Mouse (Mus musculus): ENCODE results near the gene Otop2.

Otop2 gene

DNA sequence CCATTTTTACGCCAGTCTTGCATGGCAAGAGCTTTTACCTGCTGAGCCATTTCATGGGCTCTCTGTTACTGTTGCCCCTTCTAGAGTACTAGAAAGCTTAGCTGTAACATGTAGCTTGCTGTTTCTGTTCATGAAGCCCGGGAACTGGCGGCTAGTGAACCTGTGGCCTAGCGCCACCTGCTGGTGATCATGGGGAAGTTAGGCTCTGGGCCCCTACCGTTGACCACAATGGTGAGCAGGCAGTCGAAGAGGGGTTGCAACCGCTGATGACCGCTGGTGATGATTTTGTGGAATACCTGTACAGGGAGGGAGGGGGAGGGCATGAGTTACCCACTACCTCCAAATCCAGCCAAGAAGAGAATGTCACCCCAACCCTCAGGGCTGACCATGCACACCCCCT, 47.2 kb downstream of the Otop2 start:
- DNase-seq = peak; percentile 64

DNA sequence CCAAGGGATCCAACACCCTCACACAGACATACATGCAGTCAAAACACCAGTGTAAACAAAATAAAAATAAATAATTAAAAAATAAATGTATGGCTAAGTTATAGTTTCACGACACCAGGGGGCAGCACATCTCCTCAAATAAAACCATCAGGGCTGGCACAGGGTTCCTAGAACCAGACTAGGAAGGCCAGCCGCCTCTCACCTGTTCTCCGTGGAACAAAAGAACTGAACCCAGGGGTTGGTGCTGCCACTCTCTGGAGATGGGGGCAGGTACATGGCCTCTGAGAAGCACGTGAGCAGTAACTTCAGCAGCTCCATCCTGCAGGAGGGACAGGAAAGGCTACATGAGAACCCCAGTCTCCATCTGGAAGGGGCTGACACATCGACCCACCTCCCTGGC, 51.5 kb downstream of the Otop2 start:
- peak; percentile 80 for DNase-seq

DNA sequence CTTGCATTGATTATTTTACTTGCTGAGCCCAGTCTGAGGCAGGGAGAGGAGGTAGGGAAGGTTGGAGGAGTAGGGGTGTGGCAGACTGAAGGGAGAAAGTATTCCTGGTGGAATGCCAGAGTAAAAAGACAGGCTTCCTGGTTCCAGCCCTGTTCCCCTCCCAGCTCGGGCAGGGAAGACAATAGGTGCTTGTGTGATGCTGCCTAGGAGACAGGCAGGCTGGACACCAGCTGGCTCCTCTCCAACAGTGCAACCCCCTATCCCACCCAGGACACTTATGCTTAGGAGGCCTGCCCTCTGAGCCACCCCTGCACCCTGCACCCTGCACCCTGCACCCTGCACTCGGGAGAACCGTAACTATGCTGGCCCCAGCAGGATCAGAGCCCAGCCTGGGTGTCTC, 52.3 kb downstream of the Otop2 start:
- no peak for DNase-seq

DNA sequence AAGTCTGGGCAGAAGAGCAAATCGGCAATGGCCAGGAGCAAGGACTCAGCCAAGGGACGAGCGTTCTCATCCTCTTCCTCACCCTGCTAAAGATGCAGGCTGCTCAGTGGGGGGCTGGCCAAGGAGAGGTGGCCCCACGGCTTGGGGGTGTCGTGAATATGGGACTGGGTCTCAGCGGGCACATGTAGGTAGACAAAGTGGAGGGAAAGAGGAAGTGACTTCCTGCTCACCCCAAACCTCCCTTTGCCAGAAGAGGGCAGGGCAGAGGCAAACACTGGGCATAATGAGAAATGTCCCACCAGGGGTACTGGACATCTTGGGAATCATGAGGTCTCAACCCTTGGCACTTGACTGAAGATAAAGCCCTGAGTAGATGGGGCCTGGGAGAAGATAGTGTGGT, 52.8 kb downstream of the Otop2 start:
- DNase-seq = peak; percentile 63

DNA sequence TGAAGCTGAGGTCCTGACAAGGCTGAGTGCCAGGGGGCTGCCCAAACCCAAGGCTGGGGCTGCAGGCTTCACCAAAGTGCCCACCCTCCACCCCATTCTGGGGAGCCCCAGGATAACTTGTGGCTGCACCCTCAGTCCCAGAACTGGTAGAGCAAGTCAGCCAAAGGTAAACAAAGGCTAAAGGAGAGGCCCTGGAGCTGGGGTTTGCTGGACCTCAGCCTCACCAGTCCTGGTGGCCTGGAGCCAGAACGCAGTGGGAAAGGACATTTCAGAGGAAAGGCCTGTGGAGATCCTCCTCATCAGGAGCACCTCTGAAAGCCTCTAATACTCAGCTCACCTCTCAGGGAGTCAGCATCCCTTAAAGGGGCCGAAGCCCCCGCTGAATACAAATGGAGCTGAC, 57.2 kb downstream of the Otop2 start:
- DNase-seq = no peak

DNA sequence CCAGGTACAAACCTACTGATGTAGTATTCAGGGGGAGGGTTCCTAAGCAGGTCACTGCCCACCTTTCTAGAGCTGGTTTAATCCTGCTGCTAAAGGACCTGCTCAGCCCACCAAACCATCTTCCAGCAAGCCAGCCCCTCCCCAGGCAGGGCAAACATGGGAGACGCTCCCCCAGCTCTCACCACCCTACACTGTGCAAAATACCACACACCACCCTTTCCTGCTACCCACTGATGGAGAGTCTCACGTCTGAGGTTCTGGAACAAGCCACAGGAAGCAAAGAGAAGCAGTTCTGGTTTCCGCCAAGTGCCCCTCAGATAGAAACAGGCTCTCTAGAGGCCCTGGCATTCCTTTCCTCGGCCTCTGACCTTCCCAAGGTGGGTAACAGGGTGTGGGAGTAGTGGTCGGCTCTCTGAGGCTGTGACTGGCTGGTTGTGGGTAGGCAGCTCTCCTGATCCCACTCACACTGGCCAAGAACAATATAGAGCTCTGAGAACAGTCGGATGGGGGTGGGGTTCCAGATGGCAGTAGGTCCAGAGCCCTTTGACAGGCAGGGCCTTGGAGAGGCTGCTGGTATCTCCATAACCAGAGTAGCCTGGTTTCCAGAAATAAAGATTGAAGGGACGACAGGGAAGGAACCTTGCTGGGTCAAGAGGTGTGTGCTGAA, 59.2 kb downstream of the Otop2 start:
- no peak for DNase-seq

DNA sequence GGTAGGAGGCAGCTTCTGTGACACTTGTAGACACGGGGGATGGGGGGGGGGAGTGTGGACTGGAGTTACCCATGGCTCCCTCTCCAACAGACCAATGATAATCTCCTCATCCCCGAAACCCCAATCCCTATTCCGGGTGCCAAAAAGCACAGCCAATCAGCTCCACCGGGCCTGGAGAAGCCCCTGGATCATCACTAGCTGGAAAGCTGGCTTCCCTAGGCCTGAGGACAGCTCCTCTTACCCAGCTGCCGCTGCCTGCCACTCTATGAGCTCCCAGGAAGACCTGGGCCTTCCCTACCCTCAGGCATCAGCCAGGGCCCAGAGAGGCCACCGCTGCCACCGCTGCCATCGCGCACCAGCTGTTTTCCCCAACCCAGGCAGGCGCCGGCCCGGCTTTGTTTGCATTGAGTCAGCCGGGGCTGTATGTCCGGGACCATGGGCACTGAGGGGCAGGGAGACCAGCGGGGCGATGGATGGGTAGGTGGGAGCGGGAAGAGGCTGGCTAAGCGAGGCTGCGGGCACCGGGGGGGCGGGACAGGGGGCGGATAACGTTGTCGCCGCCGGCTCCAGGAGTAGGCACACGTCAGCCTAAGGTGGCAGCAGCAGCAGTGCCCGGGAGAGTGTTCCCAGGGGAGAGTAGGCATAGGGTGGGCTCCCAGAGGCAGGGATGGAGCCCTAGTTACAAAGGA, 59.9 kb downstream of the Otop2 start:
- peak; percentile 36 for DNase-seq

DNA sequence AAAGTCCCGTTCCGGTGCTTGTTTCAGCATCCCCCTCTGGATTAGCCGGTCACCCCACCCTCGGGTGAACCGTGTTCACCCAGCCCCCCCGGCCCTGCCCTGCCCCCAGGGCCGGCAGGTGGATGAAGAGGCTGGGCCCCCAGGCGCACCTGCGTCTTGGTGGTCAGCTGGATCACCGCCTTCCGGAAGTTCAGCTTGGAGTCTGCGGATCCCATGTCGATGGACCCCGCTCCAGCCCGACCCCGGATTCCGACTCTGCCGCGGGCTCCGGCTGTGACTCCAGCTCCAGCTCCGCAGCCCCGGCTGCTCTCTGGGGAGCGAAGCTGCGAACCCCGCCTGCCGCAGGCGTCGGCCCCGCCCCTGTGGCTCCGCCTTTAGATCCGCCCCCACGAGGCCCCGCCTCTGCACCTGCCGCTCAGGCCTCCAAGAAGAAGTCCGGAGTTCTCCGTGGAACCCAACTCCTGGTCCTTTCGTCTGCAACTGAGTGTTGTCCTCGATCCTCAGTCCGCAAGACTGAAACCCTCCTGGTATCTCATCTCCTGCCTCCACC, 60.5 kb downstream of the Otop2 start, which contains the start of gene Hid1:
Gene Hid1 (minus strand): TSS at position 362 of the 550 bp plus-strand sequence.
- peak; percentile 93 for DNase-seq

DNA sequence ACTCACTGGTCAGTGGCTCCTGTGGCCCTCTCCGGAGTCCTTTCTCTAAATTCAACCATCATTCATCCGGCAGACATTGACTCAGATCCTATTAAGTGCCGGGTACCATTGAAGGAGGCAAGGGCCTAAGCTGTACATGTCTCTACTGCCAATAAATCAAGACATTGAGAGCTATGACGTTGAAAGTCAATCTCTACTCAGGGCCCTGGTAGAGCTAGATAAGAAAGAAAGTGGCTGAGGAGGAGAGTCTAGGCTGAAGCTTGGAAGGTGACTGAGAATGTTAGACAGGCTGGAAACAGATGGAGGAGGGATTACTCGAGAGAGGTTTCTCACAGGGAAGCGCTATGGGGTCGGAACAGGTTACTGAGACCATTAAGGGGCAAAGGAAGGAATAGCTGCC, 63.4 kb downstream of the Otop2 start:
- no peak for DNase-seq

DNA sequence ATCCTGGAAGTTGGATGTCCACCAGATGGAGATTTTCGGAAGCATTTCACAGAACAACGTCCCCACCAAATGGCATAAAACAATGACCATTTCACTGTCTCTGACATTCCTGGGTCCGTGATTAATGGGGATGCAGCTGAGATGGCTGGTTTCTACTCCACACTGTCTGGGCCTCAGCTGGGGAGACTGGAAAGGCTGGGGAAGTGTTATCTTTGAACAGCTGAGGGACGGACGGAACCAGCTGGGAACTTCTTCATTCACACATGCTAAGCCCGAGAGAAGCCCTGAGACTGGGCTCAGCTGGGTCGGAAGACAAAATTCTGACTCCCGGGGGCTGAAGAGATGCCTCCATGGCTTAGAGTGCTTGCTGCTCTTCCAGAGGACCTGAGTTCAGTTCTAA, 64.4 kb downstream of the Otop2 start:
- no peak for DNase-seq

DNA sequence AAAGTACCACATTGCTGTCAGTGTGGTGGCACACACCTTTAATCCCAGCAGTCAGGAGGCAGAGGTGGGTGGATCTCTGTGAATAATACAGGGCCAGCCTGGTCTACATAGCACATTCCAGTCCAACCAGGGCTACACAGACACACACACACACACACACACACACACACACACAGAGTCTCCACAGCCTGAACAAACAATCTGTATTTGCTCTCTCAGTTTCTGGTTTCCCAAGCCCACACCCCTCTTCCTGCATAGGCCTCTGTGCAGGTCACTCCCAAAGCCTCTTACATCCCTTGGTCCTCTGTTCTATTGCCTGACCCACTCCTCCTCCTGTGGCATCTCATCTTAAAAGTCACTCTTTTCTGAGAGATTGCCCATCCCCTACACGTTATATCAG, 65.1 kb downstream of the Otop2 start:
- DNase-seq = no peak

DNA sequence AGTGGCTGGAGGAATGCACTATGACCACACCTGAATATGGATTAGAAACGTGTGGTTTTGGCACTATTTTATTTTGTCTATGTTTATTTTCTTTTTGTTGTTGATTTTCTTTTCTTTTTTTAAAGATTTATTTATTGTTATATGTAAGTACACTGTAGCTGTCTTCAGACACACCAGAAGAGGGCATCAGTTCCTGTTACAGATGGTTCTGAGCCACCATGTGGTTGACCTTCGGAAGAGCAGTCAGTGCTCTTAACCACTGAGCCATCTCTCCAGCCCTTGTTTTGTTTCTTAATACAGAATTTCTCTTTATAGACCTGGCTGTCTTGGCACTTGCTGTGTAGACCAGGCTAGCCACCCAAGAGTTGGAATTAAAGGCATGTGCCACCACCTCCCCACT, 65.8 kb downstream of the Otop2 start:
- DNase-seq = no peak

DNA sequence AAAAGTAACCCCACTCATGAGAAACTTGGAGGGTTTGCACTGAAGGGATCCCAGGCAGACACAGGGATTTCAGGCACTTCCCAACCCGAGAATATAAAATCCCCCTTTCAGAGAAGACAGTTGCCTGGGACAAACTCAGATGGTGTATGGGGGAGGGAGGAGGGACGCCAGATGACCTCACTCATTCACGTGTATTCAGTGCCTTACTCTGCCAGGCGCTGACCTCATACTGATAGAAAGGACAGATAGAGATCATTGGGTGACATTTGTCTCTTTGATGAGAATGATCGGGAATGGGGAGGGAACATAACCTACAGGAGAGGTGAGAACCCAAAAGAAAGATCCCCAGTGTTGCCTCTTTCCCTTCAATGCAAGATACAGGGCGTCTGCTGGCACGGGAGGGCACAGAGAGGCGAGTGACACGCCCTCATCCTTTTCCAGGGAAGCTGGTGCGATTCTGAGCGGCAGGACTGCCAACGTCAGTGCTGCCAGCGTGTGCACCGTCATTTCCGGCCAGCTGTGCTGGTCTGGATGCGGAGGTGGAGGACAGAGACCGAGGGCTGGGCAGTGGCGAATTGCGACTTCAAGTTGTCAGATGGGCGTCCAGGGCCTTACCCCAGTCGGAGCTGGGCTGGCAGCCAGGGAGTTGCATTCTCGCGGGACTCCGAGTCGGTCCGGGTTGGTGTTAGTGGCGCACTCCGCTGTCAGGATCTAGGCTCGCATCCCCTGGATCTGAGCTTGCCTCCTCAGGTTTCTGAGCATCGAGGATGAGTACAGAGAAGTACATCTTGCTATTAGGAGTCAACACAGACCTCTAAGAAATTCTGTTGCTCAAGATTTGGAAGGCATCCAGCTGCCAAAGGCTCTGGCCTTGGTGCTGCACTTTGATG, 67.1 kb downstream of the Otop2 start:
- DNase-seq = no peak

DNA sequence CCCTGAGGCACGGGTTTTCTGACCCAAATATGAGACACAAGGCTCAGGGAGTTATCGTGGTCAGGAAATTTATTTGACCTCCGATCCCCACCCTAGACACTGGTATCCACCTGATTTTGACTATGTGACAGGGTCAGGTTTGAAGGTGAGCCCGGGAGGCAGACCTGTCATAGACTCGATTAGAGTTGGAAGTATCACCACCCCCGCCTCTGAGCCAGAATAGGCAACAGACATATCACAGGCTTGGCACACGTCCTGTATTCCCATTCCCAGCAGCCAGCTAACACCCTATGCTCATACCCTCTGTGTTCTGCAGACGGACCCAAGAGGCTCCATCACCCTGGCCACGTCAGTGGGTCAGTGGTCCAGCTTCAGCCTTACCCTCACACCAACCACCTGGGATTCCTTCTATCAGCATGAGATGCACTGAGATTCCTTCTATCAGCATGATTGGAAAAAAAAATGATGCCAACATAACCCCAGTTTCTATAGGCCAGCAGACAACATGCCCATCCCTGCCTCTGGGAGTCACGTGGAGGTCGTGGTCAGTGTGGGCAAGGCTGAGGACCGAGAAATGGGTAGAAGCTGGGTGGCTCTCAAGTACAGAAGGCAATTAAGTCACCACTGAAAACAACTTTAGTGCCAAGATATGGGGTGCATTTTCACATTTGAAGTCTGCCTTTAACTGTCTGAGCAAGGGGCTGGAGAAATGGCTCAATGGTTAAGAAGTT, 67.9 kb downstream of the Otop2 start:
- DNase-seq = no peak

DNA sequence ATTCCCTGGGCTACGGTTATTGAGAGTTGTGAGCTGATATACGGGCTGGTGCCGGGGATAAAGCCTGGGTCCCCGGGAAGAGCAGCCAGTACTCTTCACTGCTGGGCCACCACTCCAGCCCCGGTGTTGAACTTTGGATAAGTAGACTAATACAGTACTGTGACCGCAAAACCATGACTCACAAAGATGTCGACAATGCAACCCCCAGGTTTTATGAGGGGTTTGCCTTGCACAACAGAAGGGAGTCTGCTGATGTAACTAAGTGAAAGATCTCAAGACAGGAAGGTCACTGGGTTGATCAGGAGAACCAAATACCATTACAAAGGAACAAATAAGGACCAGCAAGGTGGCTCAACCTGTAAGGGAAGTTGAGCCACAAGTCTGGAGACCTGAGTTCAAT, 69.8 kb downstream of the Otop2 start:
- no peak for DNase-seq

DNA sequence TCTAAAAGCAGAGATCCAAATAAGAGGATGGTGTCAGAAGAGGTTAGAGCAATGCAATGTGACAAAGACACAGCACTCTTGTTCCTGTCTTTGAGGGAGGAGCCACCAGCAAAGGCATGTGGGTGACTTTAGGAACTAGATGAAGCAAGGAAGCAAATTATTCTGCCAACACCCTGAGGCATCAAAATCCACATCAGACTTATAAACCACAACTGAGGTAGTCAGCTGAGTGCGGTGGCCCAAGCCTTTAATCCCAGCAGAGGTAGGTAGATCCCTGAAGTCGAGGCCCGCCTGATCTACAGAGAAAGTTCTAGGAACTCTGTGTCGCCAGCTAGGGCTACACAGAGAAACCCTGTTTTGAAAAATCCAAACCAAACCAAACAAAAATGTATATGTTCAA, 70.3 kb downstream of the Otop2 start:
- DNase-seq = no peak

DNA sequence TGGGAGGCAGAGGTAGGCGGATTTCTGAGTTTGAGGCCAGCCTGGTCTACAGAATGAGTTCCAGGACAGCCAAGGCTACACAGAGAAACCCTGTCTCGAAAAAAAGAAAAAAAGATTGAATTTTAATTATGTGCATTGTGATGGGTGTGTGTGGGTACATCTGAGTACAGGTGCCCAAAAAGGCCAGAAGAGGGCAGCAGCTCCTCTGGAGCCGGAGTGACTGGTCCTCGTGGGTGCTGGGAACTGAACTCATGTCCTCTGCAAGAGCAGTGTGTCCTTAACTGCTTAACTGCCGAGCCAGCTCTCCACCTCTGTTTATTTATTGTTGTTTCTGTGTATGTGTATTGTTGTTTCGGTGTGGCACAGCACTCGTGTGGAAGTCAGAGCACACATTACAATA, 70.9 kb downstream of the Otop2 start:
- no peak for DNase-seq

DNA sequence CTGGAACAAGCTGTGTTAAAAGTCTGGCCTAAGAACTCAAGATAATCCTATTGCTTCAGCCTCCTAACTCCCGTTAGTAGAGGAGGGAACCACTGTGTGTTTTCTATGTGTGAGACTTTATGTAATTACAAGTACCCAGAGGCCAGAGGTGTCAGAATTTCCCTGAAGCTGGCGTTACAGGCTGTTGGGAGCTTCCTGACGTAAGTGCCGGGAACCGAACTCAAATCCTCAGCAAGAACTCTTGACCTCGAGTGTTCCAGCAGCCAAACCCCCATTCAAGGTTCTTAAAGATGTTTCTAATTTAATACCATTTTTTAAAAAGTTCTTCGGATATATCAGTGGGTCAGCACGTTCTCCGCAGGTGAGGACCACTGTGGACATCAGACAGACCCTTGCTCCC, 74.3 kb downstream of the Otop2 start:
- no peak for DNase-seq

Measured in thymus, postnatal 25 days (tissue).